Mouse (Mus musculus) lung, adult 2 months (tissue): ENCODE measurements around the gene Fkbp15.

Source experiments
- CTCF ChIP-seq: fragments of 200-500 bp; IDR thresholded peaks from 2 replicates; pipeline ENCODE4 v1.5.1; 2011; ENCODE audit warnings: mild to moderate bottlenecking, low read length, control low read depth; ENCODE audit not compliant: insufficient read depth
- POLR2A ChIP-seq: fragments of 200-500 bp; IDR thresholded peaks from 2 replicates; pipeline ENCODE4 v1.6.1; 2011; ENCODE audit warnings: low read depth, mild to moderate bottlenecking, control low read depth, low read length, borderline replicate concordance; ENCODE audit errors: extremely low read depth

DNA sequence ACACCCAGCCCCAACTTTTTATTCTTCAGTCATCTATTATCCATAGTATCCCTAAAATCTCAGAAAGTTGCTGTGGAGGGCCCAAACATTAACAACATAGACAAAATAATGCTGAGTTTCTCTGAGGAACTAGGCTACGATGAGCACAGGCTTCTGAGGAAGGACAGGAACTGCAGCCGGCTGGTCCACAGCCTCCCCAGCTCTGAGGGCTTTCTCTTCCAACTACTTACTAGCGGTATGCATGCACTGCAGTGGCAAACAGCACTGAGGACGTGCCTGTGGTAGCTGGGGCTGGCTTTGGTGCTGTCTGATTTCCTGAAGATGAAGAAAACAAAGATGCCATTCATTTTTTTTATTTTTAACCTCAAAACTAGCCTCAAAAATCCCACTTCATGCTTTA lies 14.5 kb downstream of the Fkbp15 start:
- TF ChIP-seq CTCF = no peak
- no peak for TF ChIP-seq POLR2A
